Mouse (Mus musculus) limb, embryonic 12.5 days (tissue): ENCODE measurements at regions not wholly inside any gene's neighbourhood (a gene's known extent, or its start where the extent isn't known, plus 50 kb on each side); places are given as distances from the start of the nearest gene placed in this dataset.
A peak's percentile ranks its signal among the peaks of the same experiment; 100 is the strongest.

Experiments
- ATAC-seq: fragments of 200-750 bp; cut with Nextera tagmentation; 2 replicates; pipeline ENCODE4 v1.8.0; 2017; ENCODE audit warnings: low read depth, moderate TSS enrichment; ENCODE audit not compliant: insufficient number of reproducible peaks, insufficient read depth, low FRiP score, low TSS enrichment
- H3K27ac ChIP-seq: fragments of 300-500 bp; sonication (generic); 2 replicates; pipeline ENCODE4 v1.5.1; 2016; ENCODE audit warnings: mild to moderate bottlenecking, moderate library complexity
- H3K27me3 ChIP-seq: fragments of 300-500 bp; sonication (generic); 2 replicates; pipeline ENCODE4 v1.6.1; 2016; ENCODE audit warnings: mild to moderate bottlenecking, moderate library complexity
- H3K36me3 ChIP-seq: fragments of 300-500 bp; sonication (generic); 2 replicates; pipeline ENCODE4 v1.6.1; 2016; ENCODE audit warnings: mild to moderate bottlenecking, moderate library complexity
- H3K4me1 ChIP-seq: fragments of 300-500 bp; sonication (generic); replicated peaks from 2 replicates; pipeline ENCODE4 v1.6.1; 2016
- H3K4me2 ChIP-seq: fragments of 300-500 bp; sonication (generic); 2 replicates; pipeline ENCODE4 v1.6.1; 2016; ENCODE audit warnings: mild to moderate bottlenecking, moderate library complexity
- H3K4me3 ChIP-seq: fragments of 300-500 bp; sonication (generic); replicated peaks from 2 replicates; pipeline ENCODE4 v1.5.1; 2016; ENCODE audit warnings: mild to moderate bottlenecking
- H3K9ac ChIP-seq: fragments of 300-500 bp; sonication (generic); replicated peaks from 2 replicates; pipeline ENCODE4 v1.6.1; 2016; ENCODE audit warnings: mild to moderate bottlenecking, moderate library complexity
- H3K9me3 ChIP-seq: fragments of 300-500 bp; sonication (generic); 2 replicates; pipeline ENCODE4 v1.6.1; 2016; ENCODE audit warnings: mild to moderate bottlenecking, moderate library complexity
- WGBS: fragments of 180-500 bp; shearing (Covaris S2); methylation state at CpG from one replicate; pipeline ENCODE4 v1.1.7; 2016; 5-methylcytosine and 5-hydroxymethylcytosine counted together

- Histone ChIP-seq H3K4me3 (no peak overlapping the region), H3K27me3 (no peaks in the 10 kb centered on the region), H3K27ac (no peak overlapping the region), H3K9ac (no peak overlapping the region), H3K4me1 (no peaks in the 10 kb centered on the region), H3K4me2 (no peak overlapping the region), H3K36me3 (no peaks in the 10 kb centered on the region), H3K9me3 (no peaks in the 10 kb centered on the region)
- ATAC-seq = no peak
- WGBS = 86% methylated on average over 7 of the region's 7 CpGs
Observed at GRCm38 (mm10) chr13:5988407-5988806, 127.1 kb downstream of the Klf6 start.

- ATAC-seq = no peak
- Histone ChIP-seq H3K27me3 (no peaks in the 10 kb centered on the region), H3K4me2 (no peak overlapping the region), H3K4me3 (no peak overlapping the region), H3K9me3 (no peaks in the 10 kb centered on the region), H3K27ac (no peak overlapping the region), H3K36me3 (no peaks in the 10 kb centered on the region), H3K4me1 (no peaks in the 10 kb centered on the region), H3K9ac (no peak overlapping the region)
- 70% methylated on average over 8 of the region's 8 CpGs for WGBS
Observed at GRCm38 (mm10) chr13:6000559-6001217, 139.4 kb downstream of the Klf6 start.

GRCm38 (mm10) chr13:6001218-6001564, 139.9 kb downstream of the Klf6 start:
- no peaks in the 10 kb centered on the region for H3K4me1 ChIP-seq
- H3K27ac ChIP-seq = no peak overlapping the region
- H3K27me3 ChIP-seq = no peaks in the 10 kb centered on the region
- no peak overlapping the region for H3K9ac ChIP-seq
- ATAC-seq = no peak
- no peak overlapping the region for H3K4me2 ChIP-seq
- no peaks in the 10 kb centered on the region for H3K9me3 ChIP-seq
- no peak overlapping the region for H3K4me3 ChIP-seq
- 64% methylated on average over 3 of the region's 3 CpGs for WGBS
- H3K36me3 ChIP-seq = no peaks in the 10 kb centered on the region

- Histone ChIP-seq H3K4me1 (no peaks in the 10 kb centered on the region), H3K4me3 (no peak overlapping the region), H3K27ac (no peak overlapping the region), H3K36me3 (no peaks in the 10 kb centered on the region), H3K4me2 (no peak overlapping the region), H3K27me3 (no peaks in the 10 kb centered on the region), H3K9me3 (no peaks in the 10 kb centered on the region), H3K9ac (no peak overlapping the region)
- WGBS = 93% methylated on average over 6 of the region's 6 CpGs
- ATAC-seq = no peak
Observed at GRCm38 (mm10) chr13:6005901-6006300, 144.6 kb downstream of the Klf6 start.

GRCm38 (mm10) chr13:6009671-6010070, 148.4 kb downstream of the Klf6 start:
- no peak for ATAC-seq
- Histone ChIP-seq H3K4me1 (no peaks in the 10 kb centered on the region), H3K4me2 (no peak overlapping the region), H3K4me3 (no peak overlapping the region), H3K27me3 (no peaks in the 10 kb centered on the region), H3K36me3 (no peaks in the 10 kb centered on the region), H3K9me3 (no peaks in the 10 kb centered on the region), H3K9ac (no peak overlapping the region), H3K27ac (no peak overlapping the region)
- 76% methylated on average over 1 of the region's 1 CpGs for WGBS

- Histone ChIP-seq H3K4me1 (peaks cover 17% of the 10 kb centered on the region), H3K27ac (no peak overlapping the region), H3K9ac (no peak overlapping the region), H3K27me3 (no peaks in the 10 kb centered on the region), H3K4me2 (no peak overlapping the region), H3K36me3 (no peaks in the 10 kb centered on the region), H3K9me3 (no peaks in the 10 kb centered on the region), H3K4me3 (no peak overlapping the region)
- 89% methylated on average over 4 of the region's 4 CpGs for WGBS
- ATAC-seq = no peak
Observed at GRCm38 (mm10) chr13:6027207-6027606, 165.9 kb downstream of the Klf6 start.

GRCm38 (mm10) chr13:6028878-6029277, 167.6 kb downstream of the Klf6 start:
- Histone ChIP-seq H3K27ac (no peak overlapping the region), H3K9me3 (no peaks in the 10 kb centered on the region), H3K27me3 (no peaks in the 10 kb centered on the region), H3K36me3 (no peaks in the 10 kb centered on the region), H3K4me3 (no peak overlapping the region), H3K9ac (no peak overlapping the region), H3K4me1 (peaks cover 17% of the 10 kb centered on the region), H3K4me2 (no peak overlapping the region)
- no peak for ATAC-seq
- 54% methylated on average over 4 of the region's 4 CpGs for WGBS

- Histone ChIP-seq H3K36me3 (no peaks in the 10 kb centered on the region), H3K9ac (no peak overlapping the region), H3K27ac (no peak overlapping the region), H3K4me1 (peaks cover 17% of the 10 kb centered on the region), H3K9me3 (no peaks in the 10 kb centered on the region), H3K27me3 (no peaks in the 10 kb centered on the region), H3K4me2 (peak overlapping the region; percentile 30), H3K4me3 (no peak overlapping the region)
- ATAC-seq = peak; percentile 78; the same call in 1 of the 2 replicates
- WGBS = 25% methylated on average over 6 of the region's 6 CpGs
Observed at GRCm38 (mm10) chr13:6029461-6029860, 168.2 kb downstream of the Klf6 start.

GRCm38 (mm10) chr13:6030128-6030527, 168.8 kb downstream of the Klf6 start:
- Histone ChIP-seq H3K9me3 (no peaks in the 10 kb centered on the region), H3K4me3 (no peak overlapping the region), H3K27ac (peak overlapping the region; percentile 45; the same call in 1 of the 2 replicates), H3K4me1 (peaks cover 17% of the 10 kb centered on the region), H3K9ac (no peak overlapping the region), H3K36me3 (no peaks in the 10 kb centered on the region), H3K27me3 (no peaks in the 10 kb centered on the region), H3K4me2 (no peak overlapping the region)
- WGBS = 50% methylated on average over 2 of the region's 2 CpGs
- peak; percentile 48; the same call in 1 of the 2 replicates for ATAC-seq

GRCm38 (mm10) chr13:6040132-6040531, 178.8 kb downstream of the Klf6 start:
- WGBS = 47% methylated on average over 7 of the region's 7 CpGs
- Histone ChIP-seq H3K4me2 (no peak overlapping the region), H3K4me1 (no peaks in the 10 kb centered on the region), H3K9ac (no peak overlapping the region), H3K27ac (no peak overlapping the region), H3K4me3 (no peak overlapping the region), H3K27me3 (no peaks in the 10 kb centered on the region), H3K36me3 (no peaks in the 10 kb centered on the region), H3K9me3 (no peaks in the 10 kb centered on the region)
- no peak for ATAC-seq

- Histone ChIP-seq H3K4me1 (no peaks in the 10 kb centered on the region), H3K4me2 (no peak overlapping the region), H3K9ac (no peak overlapping the region), H3K36me3 (no peaks in the 10 kb centered on the region), H3K9me3 (no peaks in the 10 kb centered on the region), H3K27me3 (no peaks in the 10 kb centered on the region), H3K4me3 (no peak overlapping the region), H3K27ac (no peak overlapping the region)
- no peak for ATAC-seq
- WGBS = 81% methylated on average over 2 of the region's 2 CpGs
Observed at GRCm38 (mm10) chr13:6040663-6041062, 179.4 kb downstream of the Klf6 start.

- 76% methylated on average over 6 of the region's 6 CpGs for WGBS
- H3K9me3 ChIP-seq = no peaks in the 10 kb centered on the region
Observed at GRCm38 (mm10) chr13:6042495-6042894, 181.2 kb downstream of the Klf6 start.

More at GRCm38 (mm10) chr13:6042495-6042894, 181.2 kb downstream of the Klf6 start:
- Histone ChIP-seq H3K36me3 (no peaks in the 10 kb centered on the region), H3K4me3 (no peak overlapping the region), H3K27ac (no peak overlapping the region), H3K27me3 (no peaks in the 10 kb centered on the region), H3K4me2 (no peak overlapping the region), H3K9ac (no peak overlapping the region), H3K4me1 (no peaks in the 10 kb centered on the region)
- ATAC-seq = no peak
